28 mouse cellular contexts compared by ENCODE assay signal in genomic region chr8:122966638-122967037, GRCm38 (mm10).
"Had no signal": no experiment of that assay in that cellular context is flagged by ENCODE, and none has a peak within 500 bp of the region (broad histone marks: within the 10 kb centered on the region; RNA-seq: fewer than 3 reads in every experiment).

No protein-coding gene starts in this region.

- H3K9ac ChIP-seq: embryonic facial prominence, embryonic 12.5 days; embryonic facial prominence, embryonic 13.5 days; embryonic facial prominence, embryonic 15.5 days; forebrain, embryonic 12.5 days; forebrain, embryonic 13.5 days; forebrain, embryonic 15.5 days; forebrain, postnatal 0 days had no signal

- ATAC-seq: forebrain, embryonic 13.5 days; forebrain, embryonic 14.5 days; forebrain, embryonic 15.5 days; forebrain, embryonic 16.5 days; forebrain, postnatal 0 days had no signal

- H3K4me2 ChIP-seq: embryonic facial prominence, embryonic 12.5 days; embryonic facial prominence, embryonic 13.5 days; embryonic facial prominence, embryonic 15.5 days; forebrain, embryonic 12.5 days; forebrain, embryonic 13.5 days; forebrain, embryonic 15.5 days had no signal

- H3K36me3 ChIP-seq: forebrain, embryonic 15.5 days had no signal

- H3K27ac ChIP-seq: embryonic facial prominence, embryonic 10.5 days; embryonic facial prominence, embryonic 12.5 days; embryonic facial prominence, embryonic 13.5 days; embryonic facial prominence, embryonic 15.5 days; forebrain, embryonic 10.5 days; forebrain, embryonic 12.5 days; forebrain, embryonic 13.5 days; forebrain, embryonic 15.5 days; gastrocnemius, adult 2 months; heart, adult 2 months had no signal

- H3K4me3 ChIP-seq: embryonic facial prominence, embryonic 10.5 days; embryonic facial prominence, embryonic 12.5 days; embryonic facial prominence, embryonic 13.5 days; embryonic facial prominence, embryonic 15.5 days; erythroblast, embryonic 14.5 days; forebrain, embryonic 10.5 days; forebrain, embryonic 12.5 days; forebrain, embryonic 13.5 days; forebrain, embryonic 15.5 days; gastrocnemius, adult 2 months; heart, adult 2 months had no signal

- H3K27me3 ChIP-seq: embryonic facial prominence, embryonic 12.5 days; embryonic facial prominence, embryonic 13.5 days; embryonic facial prominence, embryonic 15.5 days; forebrain, embryonic 12.5 days; forebrain, embryonic 13.5 days; forebrain, embryonic 15.5 days had no signal

- H3K9me3 ChIP-seq: embryonic facial prominence, embryonic 10.5 days; embryonic facial prominence, embryonic 12.5 days; embryonic facial prominence, embryonic 13.5 days; embryonic facial prominence, embryonic 15.5 days; forebrain, embryonic 10.5 days; forebrain, embryonic 12.5 days; forebrain, embryonic 13.5 days; forebrain, embryonic 15.5 days had no signal

- DNase-seq: cerebellum, adult 8-10 months; cerebellum, adult 9-10 months; cerebellum, adult 9-11 months; cerebellum, postnatal 10 days; cerebellum, postnatal 14 days; cerebellum, postnatal 25 days; cerebellum, postnatal 36 days; embryo, embryonic 11 days; forebrain, postnatal 0 days; gastrocnemius, adult 2 months; gastrocnemius, postnatal 10 days; gastrocnemius, postnatal 14 days; gastrocnemius, postnatal 25 days; gastrocnemius, postnatal 36 days; heart, adult 11 months; heart, adult 18-20 months; heart, adult 2 months had no signal
